Mouse (Mus musculus) megakaryocyte progenitor cell, adult 5-6 weeks (primary cell): ENCODE data around the gene Itga6. TPM values are rescaled to one million over a fixed set of nuclear protein-coding genes. Genes with fewer than 3 reads are reported as not detected.

Experiments
- ATAC-seq: replicated peaks from 2 replicates; pipeline ENCODE4 v1.8.0; 2016; ENCODE audit warnings: mild to moderate bottlenecking, moderate TSS enrichment, inconsistent platforms; ENCODE audit not compliant: poor library complexity
- total RNA-seq, 2 experiments: library from RNA; stranded (forward) in 1 of 2; stranded (reverse) in 1 of 2; fragments of 157-497, 149-512 nt in 1 of 2; fragments of 200-1000 nt in 1 of 2; gene quantifications; 2 replicates each; pipeline versions ENCODE4 v1.2.3 to v1.2.4; 2015 to 2017

Itga6 gene
- total RNA-seq, 2 experiments from 2014 or later, result 34.7 to 41.8 TPM

- no peak for ATAC-seq
Observed at GRCm38 (mm10) chr2:71730623-71731612, 14.5 kb upstream of the Itga6 start.

DNA sequence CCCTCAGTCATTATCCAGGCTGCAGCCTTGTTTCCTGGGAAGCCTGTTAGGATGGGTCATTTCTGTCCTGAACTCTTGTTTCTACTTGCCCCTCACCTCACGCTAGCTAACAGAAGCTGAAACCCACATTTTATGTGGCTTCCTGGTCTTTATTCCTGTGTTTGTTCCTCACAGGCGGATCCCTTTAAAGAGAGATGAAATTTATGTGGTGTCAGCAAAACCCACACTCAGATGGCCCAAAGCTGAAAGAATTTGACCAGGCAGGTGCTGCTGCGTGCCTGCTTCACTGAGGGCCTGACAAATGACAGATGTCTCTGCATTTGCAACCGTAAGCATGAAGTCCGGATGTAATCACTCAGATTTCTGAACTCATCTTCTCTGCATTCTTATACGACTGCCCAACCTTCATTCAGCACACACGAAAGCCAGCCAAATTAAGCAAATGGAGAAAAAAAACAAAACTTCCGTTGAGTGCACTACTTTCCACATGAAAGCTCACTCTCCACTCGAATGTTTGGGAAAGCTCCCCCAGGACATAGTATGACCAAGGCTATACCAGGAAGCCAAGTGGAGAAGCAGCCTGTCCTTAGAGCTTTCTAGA, 10.5 kb upstream of the Itga6 start:
- no peak for ATAC-seq

DNA sequence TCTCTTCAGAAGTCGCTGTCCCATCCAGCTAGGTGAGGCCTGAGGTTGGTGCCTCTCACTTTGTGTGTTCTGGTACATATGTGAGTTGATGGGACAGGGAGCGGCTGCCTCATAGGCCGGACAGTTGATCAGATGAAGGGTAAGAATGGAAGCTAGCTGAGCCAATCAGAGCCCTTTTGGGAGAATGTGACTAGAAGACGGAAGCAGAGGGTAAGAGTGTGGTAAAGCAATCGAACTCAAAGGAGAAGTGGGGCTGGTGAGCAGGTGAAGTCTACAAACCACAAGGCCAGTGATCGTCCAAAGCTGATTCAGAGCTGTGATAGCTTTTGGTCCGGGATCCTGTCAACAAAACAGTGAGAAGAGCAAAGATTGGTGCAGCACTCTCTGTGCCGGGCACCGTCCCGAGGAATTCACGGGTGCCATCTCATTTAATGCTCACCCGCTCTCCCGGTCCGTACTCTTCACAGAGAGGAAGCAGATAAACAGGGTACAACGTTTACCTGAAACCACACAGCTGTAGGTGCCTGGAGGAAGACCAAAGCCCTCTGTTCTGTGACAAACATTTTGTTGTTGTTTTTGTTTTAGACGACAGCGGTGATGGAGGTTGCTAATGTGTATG, 9.8 kb upstream of the Itga6 start:
- peak; percentile 94 for ATAC-seq

- 0 out of 2 replicates have a peak, but pooled peaks have one; percentile 45 for ATAC-seq
Observed at GRCm38 (mm10) chr2:71736213-71736612, 9.2 kb upstream of the Itga6 start.

DNA sequence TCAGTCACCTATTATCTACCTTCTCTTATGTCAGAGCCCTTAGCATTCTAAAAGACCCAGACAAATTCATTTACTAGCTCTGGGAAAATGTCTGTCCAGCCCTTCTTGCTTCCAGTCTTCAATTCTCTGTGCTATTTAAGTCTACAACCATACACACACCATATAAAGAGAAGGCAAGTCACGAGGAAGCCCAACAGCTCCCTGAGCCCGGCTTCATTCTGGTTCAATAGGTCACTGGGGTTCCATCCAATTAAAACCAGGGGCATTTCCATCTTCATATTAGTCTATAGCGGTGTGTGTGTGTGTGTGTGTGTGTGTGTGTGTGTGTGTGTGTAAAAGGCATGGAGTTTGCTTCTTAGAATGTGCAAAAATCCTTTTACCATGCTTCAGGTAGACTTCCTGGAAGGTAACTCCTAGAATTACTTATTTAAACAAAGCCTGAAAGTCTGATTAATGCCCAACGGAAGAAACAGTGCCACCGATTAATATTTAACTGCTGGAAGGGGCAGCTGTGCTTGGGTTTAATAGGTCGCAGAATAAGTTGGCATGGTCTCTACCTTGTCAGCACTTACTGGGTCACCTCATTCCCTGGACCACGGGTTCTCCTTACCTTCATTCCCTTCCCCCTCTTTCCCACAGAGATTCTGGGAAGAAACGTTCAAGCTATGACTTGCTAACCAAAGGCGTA, 6.1 kb upstream of the Itga6 start:
- ATAC-seq, result no peak

DNA sequence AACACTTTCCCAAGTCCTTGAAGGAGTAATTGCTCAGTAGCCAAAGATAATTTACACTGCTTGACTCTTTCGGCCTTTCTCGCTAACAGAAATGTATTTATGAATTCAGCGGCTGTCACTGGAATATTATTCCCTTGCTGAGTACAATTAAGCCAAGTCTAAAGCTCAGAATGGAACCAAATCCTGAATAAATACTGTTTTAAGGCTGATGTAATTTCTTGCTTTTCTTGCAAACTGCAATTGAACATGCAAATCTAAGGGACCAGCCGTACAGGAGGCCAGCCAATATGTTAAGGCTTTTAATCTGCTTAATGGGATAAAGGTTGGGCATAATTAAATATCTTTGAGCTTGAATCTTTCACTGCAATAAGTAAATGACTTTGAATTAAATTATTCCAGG, 2.9 kb upstream of the Itga6 start:
- ATAC-seq, result no peak

DNA sequence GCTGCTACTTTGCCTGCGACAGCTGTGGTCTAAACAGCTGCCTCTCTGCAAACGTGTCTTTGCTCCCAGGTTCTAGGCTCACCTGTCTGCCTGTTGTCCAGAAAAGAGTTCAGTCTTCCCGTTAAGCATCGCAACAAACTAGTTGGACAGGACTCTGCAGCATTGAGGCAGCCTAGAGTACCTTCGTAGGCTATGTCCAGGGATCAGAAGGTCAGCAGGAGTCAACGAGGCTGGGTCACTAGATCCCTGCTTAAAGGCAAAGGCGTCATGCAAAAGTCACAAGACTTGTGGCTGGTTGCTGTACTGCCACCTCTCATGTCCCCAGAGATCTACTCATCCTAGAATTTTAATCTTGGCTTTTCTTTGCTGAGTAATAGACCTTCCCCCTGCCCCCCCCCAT, 2.0 kb upstream of the Itga6 start:
- no peak for ATAC-seq

- no peak for ATAC-seq
Observed at GRCm38 (mm10) chr2:71744320-71744719, 1.1 kb upstream of the Itga6 start.

DNA sequence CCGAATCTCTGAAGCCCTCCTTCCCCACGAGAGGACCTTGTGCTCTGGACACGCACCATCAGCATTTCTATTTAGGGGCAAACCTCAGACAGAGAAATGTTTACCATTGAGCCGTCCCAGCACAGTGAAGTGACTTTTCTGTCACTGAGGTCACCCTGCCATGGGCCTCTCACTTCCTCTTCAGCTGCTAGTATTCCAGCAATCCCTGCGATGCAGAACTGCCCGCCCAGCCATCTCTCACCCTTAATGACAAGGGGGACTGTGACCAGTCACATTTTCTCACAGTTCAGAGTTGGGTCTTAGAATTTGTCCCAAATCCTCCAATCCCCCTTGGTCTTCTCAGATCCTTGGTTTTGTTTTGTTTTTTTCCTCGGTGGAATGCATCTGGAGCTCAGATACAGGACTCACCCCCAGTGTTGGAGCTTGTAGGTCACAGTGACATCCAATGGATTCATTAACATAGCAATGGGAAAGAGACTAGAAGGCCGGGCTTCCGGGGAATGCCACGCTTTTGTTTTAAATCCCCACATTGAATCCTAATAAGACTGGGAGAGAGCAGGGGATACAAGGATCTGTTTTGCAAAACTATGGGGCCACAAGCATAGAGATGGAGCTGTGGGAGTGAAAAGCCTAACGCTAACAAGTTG, 432 bp upstream of the Itga6 start:
- ATAC-seq, result peak; percentile 70

- ATAC-seq, result no peak
Observed at GRCm38 (mm10) chr2:71748451-71748850, 3.0 kb downstream of the Itga6 start.

DNA sequence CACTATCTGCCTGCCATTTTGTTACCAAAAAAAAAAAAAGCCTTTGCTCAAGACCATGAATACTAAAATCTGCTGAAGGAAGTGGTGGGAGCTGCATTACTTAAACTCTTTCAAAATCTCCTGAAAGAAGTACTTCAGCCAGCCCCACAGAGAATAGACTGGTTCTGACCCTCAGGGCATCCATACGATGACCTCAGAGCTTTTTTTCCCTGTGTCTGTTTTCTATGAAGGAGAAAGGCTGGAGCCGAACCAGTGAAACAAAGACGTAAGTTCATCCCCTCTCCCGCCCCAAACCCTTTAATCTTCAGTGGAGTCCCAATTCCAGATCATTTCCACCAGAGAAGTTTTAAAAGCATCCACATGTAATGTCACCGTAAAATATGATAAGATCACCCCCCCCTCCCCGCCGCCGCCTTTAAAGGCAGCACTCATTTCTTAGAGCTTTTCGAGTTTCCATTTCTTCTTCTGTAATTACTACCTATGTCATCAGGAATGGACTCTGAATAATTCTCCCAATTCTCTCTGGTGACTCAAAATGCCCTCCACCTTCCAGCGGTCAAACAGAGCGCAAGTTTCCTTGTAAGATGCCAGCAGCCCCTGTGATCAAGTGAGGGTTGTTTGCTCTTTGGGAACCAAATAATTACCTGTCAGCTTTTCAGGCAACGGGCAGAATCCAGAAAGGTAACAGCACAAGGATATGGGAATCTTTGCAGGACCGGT, 4.1 kb downstream of the Itga6 start:
- no peak for ATAC-seq

GRCm38 (mm10) chr2:71750087-71750453, 4.7 kb downstream of the Itga6 start:
- ATAC-seq, result no peak

- ATAC-seq, result peak; percentile 51
Observed at GRCm38 (mm10) chr2:71751336-71751735, 5.9 kb downstream of the Itga6 start.

DNA sequence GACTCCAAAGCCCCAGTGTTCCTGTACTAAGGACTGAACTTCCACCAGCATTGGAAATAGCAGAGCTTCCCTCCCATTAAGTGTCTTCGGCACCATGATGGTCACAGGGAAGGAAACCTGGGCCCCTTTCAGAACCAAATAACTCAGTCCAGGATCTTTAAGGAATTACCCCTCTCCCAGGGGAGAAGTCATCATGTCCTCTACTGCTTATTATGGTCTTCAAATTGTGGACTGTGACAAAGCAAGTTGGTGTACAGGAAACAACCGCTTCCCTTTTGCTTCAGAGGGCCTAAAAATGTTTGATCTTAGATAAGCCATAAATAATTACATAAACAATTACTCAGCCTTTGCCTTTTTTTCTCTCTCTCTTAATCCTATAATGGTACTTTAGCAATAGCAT, 6.4 kb downstream of the Itga6 start:
- peak; percentile 29; the same call in 1 of the 2 replicates for ATAC-seq

- ATAC-seq, result 0 out of 2 replicates have a peak, but pooled peaks have one; percentile 21
Observed at GRCm38 (mm10) chr2:71752383-71752782, 7.0 kb downstream of the Itga6 start.

GRCm38 (mm10) chr2:71753161-71753560, 7.7 kb downstream of the Itga6 start:
- ATAC-seq, result 0 out of 2 replicates have a peak, but pooled peaks have one; percentile 36

DNA sequence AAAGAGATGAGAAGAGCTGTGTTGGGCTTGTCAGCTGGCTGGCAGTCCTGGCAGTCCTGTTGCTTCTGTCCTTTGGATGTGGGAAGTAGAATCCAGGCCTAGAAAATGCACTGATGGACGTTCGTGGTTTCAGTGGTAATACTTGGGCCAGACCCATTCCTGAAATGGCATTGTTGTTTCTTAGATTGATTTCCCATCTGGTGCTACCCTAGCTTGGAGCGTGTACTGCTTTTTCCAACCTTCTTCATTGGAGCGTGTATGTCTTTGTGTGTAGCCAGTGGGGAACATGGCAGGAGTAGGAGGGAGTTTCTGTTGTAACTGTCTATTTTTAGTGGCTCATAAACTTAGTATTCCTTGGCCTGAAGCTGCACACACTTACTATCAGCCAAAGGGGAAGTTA, 10.3 kb downstream of the Itga6 start:
- peak; percentile 23; the same call in 1 of the 2 replicates for ATAC-seq

DNA sequence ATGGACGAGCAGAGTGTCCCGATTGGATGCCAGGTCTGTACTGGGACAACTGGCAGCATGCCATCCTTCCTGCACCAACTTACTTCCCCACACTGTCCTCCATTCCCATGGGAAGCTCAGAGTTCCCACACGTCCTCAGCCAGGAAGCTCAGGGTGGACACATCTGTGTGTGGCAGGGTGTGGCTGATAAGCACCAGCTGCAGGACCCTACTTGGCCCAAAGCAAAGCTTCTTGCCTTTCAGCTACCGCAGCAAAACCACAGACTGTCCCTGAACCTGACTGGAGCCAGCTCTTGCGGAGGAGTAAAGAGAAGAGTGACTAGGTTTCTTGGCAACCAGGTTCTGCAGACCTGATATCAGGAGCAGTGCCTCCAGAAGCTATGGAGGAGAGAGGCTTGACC, 11.7 kb downstream of the Itga6 start:
- ATAC-seq, result peak; percentile 47

DNA sequence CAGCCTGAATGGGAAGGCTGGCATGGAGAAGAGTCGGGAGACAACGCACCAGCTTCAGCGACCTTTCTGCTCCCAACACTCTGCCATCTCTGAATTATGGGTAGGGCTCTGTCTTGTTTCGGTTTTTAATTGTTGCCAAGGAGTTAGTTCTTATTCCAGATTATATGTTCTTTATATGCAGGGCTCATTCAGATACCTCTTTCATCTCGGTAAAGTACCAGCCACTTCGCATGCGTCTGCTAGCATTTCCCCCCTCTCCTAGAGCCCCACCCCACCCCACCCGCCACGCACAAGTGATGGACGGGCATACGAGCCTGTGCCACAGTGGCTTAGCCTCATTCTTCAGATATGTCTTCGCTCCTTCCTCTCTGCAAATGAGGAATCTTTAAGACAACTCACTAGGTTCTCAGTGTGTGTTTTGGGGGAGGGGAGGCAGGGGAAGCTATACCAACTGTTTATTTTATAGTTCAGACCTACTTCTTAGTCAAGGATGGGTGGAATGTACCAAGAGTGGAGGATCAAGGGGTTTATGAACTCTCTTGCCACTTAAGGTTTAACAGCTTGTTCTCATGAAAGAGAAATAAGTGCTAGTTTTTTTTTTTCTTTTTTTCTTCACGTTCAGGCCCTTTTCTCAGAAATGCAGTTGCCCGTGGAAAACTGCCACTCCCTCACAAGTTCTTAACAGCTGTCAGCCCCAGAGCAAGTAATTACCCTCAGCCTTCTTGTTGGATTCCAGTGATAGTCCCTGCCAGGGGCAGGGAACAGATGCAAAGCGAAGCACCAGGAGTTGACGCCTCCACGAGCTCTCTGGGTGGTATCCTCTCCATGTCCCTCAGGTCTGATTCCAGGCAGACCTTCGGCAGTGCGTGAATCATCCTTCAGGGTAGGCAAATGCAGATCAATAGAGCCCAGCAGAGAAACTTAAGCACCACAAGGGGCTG, 13.4 kb downstream of the Itga6 start:
- no peak for ATAC-seq
